Mouse (Mus musculus) embryonic facial prominence, embryonic 12.5 days (tissue): ENCODE measurements around the gene D10Jhu81e. TPM values are rescaled to one million over a fixed set of nuclear protein-coding genes. Genes with fewer than 3 reads are reported as not detected.
A peak's percentile ranks its signal among the peaks of the same experiment; 100 is the strongest.
"Not testable (repeated sequence)": the region's sequence is repeated elsewhere in the genome, so short reads cannot be mapped to it uniquely, and the experiment has no call there.

ENCODE experiments used
- ATAC-seq: fragments of 200-750 bp; cut with Nextera tagmentation; 2 replicates; pipeline ENCODE4 v1.8.0; 2017; ENCODE audit not compliant: insufficient number of reproducible peaks, insufficient read depth, low FRiP score, low TSS enrichment
- H3K27ac ChIP-seq: fragments of 300-500 bp; sonication (generic); 2 replicates; pipeline ENCODE4 v1.5.1; 2016; ENCODE audit warnings: mild to moderate bottlenecking
- H3K27me3 ChIP-seq: fragments of 300-500 bp; sonication (generic); 2 replicates; pipeline ENCODE4 v1.6.1; 2016; ENCODE audit warnings: mild to moderate bottlenecking, moderate library complexity
- H3K36me3 ChIP-seq: fragments of 300-500 bp; sonication (generic); 2 replicates; pipeline ENCODE4 v1.6.1; 2016; ENCODE audit warnings: mild to moderate bottlenecking
- H3K4me1 ChIP-seq: fragments of 300-500 bp; sonication (generic); 2 replicates; pipeline ENCODE4 v1.6.1; 2016
- H3K4me2 ChIP-seq: fragments of 300-500 bp; sonication (generic); replicated peaks from 2 replicates; pipeline ENCODE4 v1.6.1; 2016; ENCODE audit warnings: mild to moderate bottlenecking, moderate library complexity
- H3K4me3 ChIP-seq: fragments of 300-500 bp; sonication (generic); 2 replicates; pipeline ENCODE4 v1.5.1; 2016; ENCODE audit warnings: mild to moderate bottlenecking
- H3K9ac ChIP-seq: fragments of 300-500 bp; sonication (generic); 2 replicates; pipeline ENCODE4 v1.6.1; 2016; ENCODE audit warnings: mild to moderate bottlenecking, moderate library complexity
- H3K9me3 ChIP-seq: fragments of 300-500 bp; sonication (generic); 2 replicates; pipeline ENCODE4 v1.6.1; 2016; ENCODE audit warnings: mild to moderate bottlenecking, moderate library complexity
- WGBS: fragments of 180-500 bp; shearing (Covaris S2); methylation state at CpG from one replicate; pipeline ENCODE4 v1.1.7; 2016; 5-methylcytosine and 5-hydroxymethylcytosine counted together
- polyA plus RNA-seq: library from polyadenylated mRNA; unstranded; fragments of >200 nt; fragmentation: Nextera tagmentation; extraction: Ambion mirVana; gene quantifications from 2 replicates; pipeline ENCODE4 v1.2.1, GENCODE M21; 2016

Gene D10Jhu81e
- 30.3 and 32.8 TPM in 2 replicates for polyA plus RNA-seq

- peaks cover 70% of the 10 kb centered on the region for H3K36me3 ChIP-seq
- peak within 1 kb of the TSS; percentile 74 for H3K9ac ChIP-seq
- peak; percentile 94 for ATAC-seq
- H3K4me1 ChIP-seq = peaks cover 15% of the 10 kb centered on the region
- H3K4me3 ChIP-seq = peak within 1 kb of the TSS; percentile 61
- no peaks in the 10 kb centered on the region for H3K27me3 ChIP-seq
- no peaks in the 10 kb centered on the region for H3K9me3 ChIP-seq
- 0 out of 2 replicates have a peak within 1 kb of the TSS, but pooled peaks have one; percentile 37 for H3K27ac ChIP-seq
- 2% methylated on average over 50 of the region's 50 CpGs for WGBS
- peak within 1 kb of the TSS; percentile 66 for H3K4me2 ChIP-seq
Measured at GRCm38 (mm10) chr10:78169281-78170042, at the start of gene D10Jhu81e. Gene D10Jhu81e (minus strand): TSS chr10:78169782.

DNA sequence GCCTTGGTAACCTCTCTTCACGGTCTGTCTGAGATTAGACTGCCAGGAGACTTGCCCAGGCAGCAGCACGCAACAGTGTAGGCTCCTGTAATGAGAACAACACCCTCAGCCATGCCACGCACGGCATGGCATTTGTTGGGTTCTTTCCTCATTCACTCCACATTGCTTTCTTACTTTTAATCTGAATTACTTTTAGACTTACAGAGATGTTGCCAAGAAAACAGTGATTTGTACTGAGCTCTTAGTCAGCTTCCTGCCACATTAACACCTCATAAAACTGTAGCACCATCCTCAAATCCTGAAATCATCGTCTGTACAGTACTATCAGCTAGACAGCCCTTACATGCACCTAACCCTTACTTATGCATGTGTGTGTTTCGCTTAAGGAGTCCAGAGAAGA, 49.0 kb upstream of the D10Jhu81e start:
- H3K4me2 ChIP-seq = no peak overlapping the region
- no peaks in the 10 kb centered on the region for H3K4me1 ChIP-seq
- H3K4me3 ChIP-seq = no peak overlapping the region
- no peaks in the 10 kb centered on the region for H3K9me3 ChIP-seq
- H3K9ac ChIP-seq = no peak overlapping the region
- 88% methylated on average over 6 of the region's 6 CpGs for WGBS
- peaks cover 78% of the 10 kb centered on the region for H3K36me3 ChIP-seq
- no peaks in the 10 kb centered on the region for H3K27me3 ChIP-seq
- no peak for ATAC-seq
- H3K27ac ChIP-seq = no peak overlapping the region

- no peak overlapping the region for H3K4me3 ChIP-seq
- H3K9me3 ChIP-seq = no peaks in the 10 kb centered on the region
- ATAC-seq = no peak
- H3K27me3 ChIP-seq = no peaks in the 10 kb centered on the region
- 75% methylated on average over 6 of the region's 6 CpGs for WGBS
- H3K4me1 ChIP-seq = no peaks in the 10 kb centered on the region
- no peak overlapping the region for H3K9ac ChIP-seq
- no peak overlapping the region for H3K4me2 ChIP-seq
- no peak overlapping the region for H3K27ac ChIP-seq
- H3K36me3 ChIP-seq = peaks cover 82% of the 10 kb centered on the region
Measured at GRCm38 (mm10) chr10:78216376-78217083, 46.9 kb upstream of the D10Jhu81e start.

- Histone ChIP-seq H3K9me3 (no peaks in the 10 kb centered on the region), H3K27me3 (no peaks in the 10 kb centered on the region), H3K27ac (no peak overlapping the region), H3K4me3 (no peak overlapping the region), H3K36me3 (peaks cover 81% of the 10 kb centered on the region), H3K4me1 (no peaks in the 10 kb centered on the region), H3K4me2 (no peak overlapping the region), H3K9ac (no peak overlapping the region)
- ATAC-seq = no peak
- 95% methylated on average over 9 of the region's 9 CpGs for WGBS
Measured at GRCm38 (mm10) chr10:78214371-78214770, 44.8 kb upstream of the D10Jhu81e start.

DNA sequence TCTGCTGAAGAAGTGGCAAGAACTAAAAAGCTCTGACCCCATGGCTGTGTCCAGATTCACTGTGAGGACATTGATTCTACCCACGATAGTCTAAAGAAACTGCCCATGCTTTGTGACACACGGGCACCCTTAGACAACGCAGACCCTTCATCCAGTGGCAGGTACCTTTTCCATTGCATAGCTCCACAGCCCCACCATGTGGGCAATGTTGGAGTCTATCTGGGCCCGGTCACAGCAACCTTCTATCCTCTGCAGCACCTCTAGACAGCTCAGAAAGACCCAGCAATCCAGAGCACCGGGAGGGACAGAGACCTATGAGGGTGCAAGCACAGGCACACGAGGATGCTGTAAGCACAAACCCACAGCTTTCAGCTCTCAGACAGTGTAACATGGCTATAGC, 41.7 kb upstream of the D10Jhu81e start:
- no peak for ATAC-seq
- no peaks in the 10 kb centered on the region for H3K9me3 ChIP-seq

GRCm38 (mm10) chr10:78201182-78201581, 31.6 kb upstream of the D10Jhu81e start:
- 87% methylated on average over 4 of the region's 4 CpGs for WGBS
- H3K9ac ChIP-seq = no peak overlapping the region
- ATAC-seq = no peak
- no peaks in the 10 kb centered on the region for H3K4me1 ChIP-seq
- no peak overlapping the region for H3K4me3 ChIP-seq
- H3K27ac ChIP-seq = no peak overlapping the region
- peaks cover 93% of the 10 kb centered on the region for H3K36me3 ChIP-seq
- no peaks in the 10 kb centered on the region for H3K27me3 ChIP-seq
- no peak overlapping the region for H3K4me2 ChIP-seq
- no peaks in the 10 kb centered on the region for H3K9me3 ChIP-seq

More for the DNA sequence above, 41.7 kb upstream of the D10Jhu81e start:
- H3K4me3 ChIP-seq = no peak overlapping the region
- H3K36me3 ChIP-seq = peaks cover 83% of the 10 kb centered on the region
- 70% methylated on average over 6 of the region's 6 CpGs for WGBS
- no peaks in the 10 kb centered on the region for H3K4me1 ChIP-seq
- H3K9ac ChIP-seq = no peak overlapping the region
- H3K27ac ChIP-seq = no peak overlapping the region
- H3K4me2 ChIP-seq = no peak overlapping the region
- no peaks in the 10 kb centered on the region for H3K27me3 ChIP-seq

DNA sequence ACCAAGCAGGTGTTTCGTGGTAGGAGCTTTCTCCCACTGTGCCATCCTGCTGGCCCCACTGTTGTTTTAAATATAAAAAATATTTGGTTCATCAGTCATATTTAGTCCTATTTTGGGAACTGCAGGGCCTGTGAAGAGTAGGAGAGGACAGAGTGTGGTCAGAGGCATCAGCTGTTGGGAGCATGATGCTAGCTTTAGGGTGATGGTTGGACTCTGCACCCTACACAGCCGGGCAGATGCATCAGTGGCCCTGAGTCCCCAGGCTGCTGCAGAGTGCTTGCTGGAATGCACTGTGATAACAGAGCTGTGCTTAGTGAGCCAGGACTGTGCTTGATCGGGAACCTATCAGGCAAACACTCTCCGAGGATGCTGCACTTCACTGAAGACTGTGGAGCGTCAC, 23.4 kb upstream of the D10Jhu81e start:
- Histone ChIP-seq H3K27me3 (no peaks in the 10 kb centered on the region), H3K9ac (no peak overlapping the region), H3K4me1 (no peaks in the 10 kb centered on the region), H3K4me3 (no peak overlapping the region), H3K4me2 (no peak overlapping the region), H3K27ac (no peak overlapping the region), H3K36me3 (peaks cover 96% of the 10 kb centered on the region), H3K9me3 (no peaks in the 10 kb centered on the region)
- 87% methylated on average over 5 of the region's 5 CpGs for WGBS
- no peak for ATAC-seq

- H3K4me3 ChIP-seq, H3K27me3 ChIP-seq, ATAC-seq, H3K9ac ChIP-seq, H3K9me3 ChIP-seq, H3K4me2 ChIP-seq, H3K4me1 ChIP-seq, H3K27ac ChIP-seq: not testable (repeated sequence)
- 76% methylated on average over 4 of the region's 4 CpGs for WGBS
- H3K36me3 ChIP-seq = peaks cover 62% of the 10 kb centered on the region
Measured at GRCm38 (mm10) chr10:78186076-78186475, 16.5 kb upstream of the D10Jhu81e start.

DNA sequence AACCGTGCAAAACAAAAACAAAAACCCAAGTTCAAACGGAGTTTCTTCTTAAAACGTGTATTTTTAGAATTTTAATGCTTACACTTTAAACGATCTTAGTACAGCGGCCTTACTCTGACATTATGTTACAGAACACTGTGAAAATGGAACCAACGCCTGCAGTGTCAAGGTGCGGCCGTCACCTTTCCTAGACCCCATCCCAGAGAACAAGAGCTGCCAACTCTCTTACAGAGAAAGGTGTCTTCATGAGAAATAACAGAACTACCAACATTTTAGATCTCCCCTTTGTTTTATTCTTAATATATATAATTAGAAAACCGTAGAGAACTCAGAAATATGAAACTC, 15.8 kb upstream of the D10Jhu81e start:
- 18% methylated on average over 9 of the region's 9 CpGs for WGBS
- Histone ChIP-seq H3K4me1 (peaks cover 8% of the 10 kb centered on the region), H3K27me3 (no peaks in the 10 kb centered on the region), H3K36me3 (peaks cover 62% of the 10 kb centered on the region), H3K27ac (peak overlapping the region; percentile 73), H3K9me3 (no peaks in the 10 kb centered on the region), H3K4me3 (peak overlapping the region; percentile 76), H3K4me2 (peak overlapping the region; percentile 93), H3K9ac (peak overlapping the region; percentile 36; the same call in 1 of the 2 replicates)
- ATAC-seq = no peak

- H3K4me1 ChIP-seq = peaks cover 8% of the 10 kb centered on the region
- 2% methylated on average over 47 of the region's 47 CpGs for WGBS
- peak within 1 kb of the TSS; percentile 73 for H3K27ac ChIP-seq
- no peaks in the 10 kb centered on the region for H3K27me3 ChIP-seq
- peak within 1 kb of the TSS; percentile 93 for H3K4me2 ChIP-seq
- H3K4me3 ChIP-seq = peak within 1 kb of the TSS; percentile 76
- H3K9me3 ChIP-seq = no peaks in the 10 kb centered on the region
- peak; percentile 93 for ATAC-seq
- peak within 1 kb of the TSS; percentile 56 for H3K9ac ChIP-seq
- H3K36me3 ChIP-seq = peaks cover 62% of the 10 kb centered on the region
Measured at GRCm38 (mm10) chr10:78184531-78185380, 15.2 kb upstream of the D10Jhu81e start, which contains the start of gene Pwp2. Gene Pwp2 (minus strand): TSS chr10:78185149.

- Histone ChIP-seq H3K4me2 (no peak overlapping the region; the same call in 1 of the 2 replicates), H3K9ac (no peak overlapping the region), H3K27me3 (no peaks in the 10 kb centered on the region), H3K36me3 (peaks cover 62% of the 10 kb centered on the region), H3K9me3 (no peaks in the 10 kb centered on the region), H3K27ac (no peak overlapping the region), H3K4me3 (peak overlapping the region; percentile 76; the same call in 1 of the 2 replicates), H3K4me1 (peaks cover 8% of the 10 kb centered on the region)
- no peak for ATAC-seq
- WGBS = 84% methylated on average over 3 of the region's 3 CpGs
Measured at GRCm38 (mm10) chr10:78183577-78183976, 14.0 kb upstream of the D10Jhu81e start.
